Mouse (Mus musculus) CH12.LX (cell line): Measurements from ENCODE around the gene Mcrip1.

Source experiments
- CTCF ChIP-seq, 2 experiments: IDR thresholded peaks in 1 of 2; conservative IDR thresholded peaks in 1 of 2; 2 replicates each; pipeline ENCODE4 v1.5.1; 2011 to 2012; ENCODE audit warnings: low read depth in 2 of 2, low read length in 2 of 2, improper control_type of control experiment in 1 of 2, inconsistent platforms in 1 of 2, mild to moderate bottlenecking in 1 of 2, moderate library complexity in 1 of 2
- MYC ChIP-seq: IDR thresholded peaks from 2 replicates; pipeline ENCODE4 v1.6.1; 2011; ENCODE audit warnings: low read depth, mild to moderate bottlenecking, improper control_type of control experiment, low read length
- USF1 ChIP-seq: IDR thresholded peaks from 2 replicates; pipeline ENCODE4 v1.6.1; 2014; ENCODE audit warnings: low read depth, mild to moderate bottlenecking, inconsistent platforms, low read length, improper control_type of control experiment

GRCm38 (mm10) chr11:120580871-120581331, 31.4 kb upstream of the Mcrip1 start:
- TF ChIP-seq MYC: no peak
- TF ChIP-seq USF1: no peak
- no peak for TF ChIP-seq CTCF (conservative IDR thresholded peaks at IDR 0.05 in 1 of 2, IDR thresholded peaks at IDR 0.05 in 1 of 2; ENCODE audit: low read depth in 2 of 2, low read length in 2 of 2)
